Mouse (Mus musculus): Measurements from ENCODE around the gene Trpc7. TPM values are rescaled to one million over a fixed set of nuclear protein-coding genes. Genes with fewer than 3 reads are reported as not detected.

The Trpc7 gene
- polyA plus RNA-seq, 1 experiment from 2014 or later, result 0.05 TPM

GRCm38 (mm10) chr13:56758492-56758891 lies 137.3 kb downstream of the Trpc7 start:
- Histone ChIP-seq H3K4me1 (peaks cover 24% of the 10 kb centered on the region), H3K36me3 (no peaks in the 10 kb centered on the region), H3K4me3 (no peak overlapping the region), H3K9me3 (no peaks in the 10 kb centered on the region), H3K27me3 (peaks cover 55% of the 10 kb centered on the region), H3K27ac (no peak overlapping the region), H3K4me2 (replicated peaks) (no peak overlapping the region), H3K9ac (no peak overlapping the region)
- no peak for ATAC-seq (ENCODE audit: low FRiP score, low read depth)
- 33% methylated on average over 6 of the region's 6 CpGs for WGBS

GRCm38 (mm10) chr13:56757201-56757600 lies 138.6 kb downstream of the Trpc7 start:
- H3K4me2 ChIP-seq (replicated peaks), result 0 out of 2 replicates have a peak overlapping the region, but pooled peaks have one; percentile 3
- ATAC-seq (ENCODE audit: low FRiP score, low read depth), result no peak
- H3K9ac ChIP-seq, result no peak overlapping the region
- H3K27me3 ChIP-seq, result peaks cover 57% of the 10 kb centered on the region
- H3K36me3 ChIP-seq, result no peaks in the 10 kb centered on the region
- peaks cover 29% of the 10 kb centered on the region for H3K4me1 ChIP-seq
- H3K27ac ChIP-seq, result no peak overlapping the region
- H3K4me3 ChIP-seq, result no peak overlapping the region
- WGBS, result 32% methylated on average over 11 of the region's 12 CpGs
- no peaks in the 10 kb centered on the region for H3K9me3 ChIP-seq

- WGBS, result 59% methylated on average over 6 of the region's 6 CpGs
- Histone ChIP-seq H3K4me3 (no peak overlapping the region), H3K27me3 (peaks cover 60% of the 10 kb centered on the region), H3K9ac (no peak overlapping the region), H3K9me3 (no peaks in the 10 kb centered on the region), H3K4me2 (replicated peaks) (no peak overlapping the region), H3K4me1 (peaks cover 35% of the 10 kb centered on the region), H3K27ac (no peak overlapping the region), H3K36me3 (no peaks in the 10 kb centered on the region)
- ATAC-seq (ENCODE audit: low FRiP score, low read depth), result no peak
Measured at GRCm38 (mm10) chr13:56755871-56756270, 139.9 kb downstream of the Trpc7 start.

GRCm38 (mm10) chr13:56753192-56753951 lies 142.4 kb downstream of the Trpc7 start, which contains the start of gene Gm45623:
Gene Gm45623 (minus strand): TSS chr13:56753827.
- peak within 1 kb of the TSS; percentile 54 for H3K4me3 ChIP-seq
- no peaks in the 10 kb centered on the region for H3K36me3 ChIP-seq
- H3K4me1 ChIP-seq, result peaks cover 35% of the 10 kb centered on the region
- H3K9ac ChIP-seq, result peak within 1 kb of the TSS; percentile 67
- H3K9me3 ChIP-seq, result no peaks in the 10 kb centered on the region
- peaks cover 71% of the 10 kb centered on the region for H3K27me3 ChIP-seq
- H3K4me2 ChIP-seq (replicated peaks), result peak within 1 kb of the TSS; percentile 99
- no peak for ATAC-seq (ENCODE audit: low FRiP score, low read depth)
- WGBS, result under 1% methylated on average over 71 of the region's 71 CpGs
- no peak within 1 kb of the TSS for H3K27ac ChIP-seq

GRCm38 (mm10) chr13:56752474-56753191 lies 143.2 kb downstream of the Trpc7 start:
- under 1% methylated on average over 41 of the region's 41 CpGs for WGBS
- H3K27me3 ChIP-seq, result peaks cover 69% of the 10 kb centered on the region
- no peak; the same call in 1 of the 2 replicates for ATAC-seq (ENCODE audit: low FRiP score, low read depth)

GRCm38 (mm10) chr13:56751774-56752173 lies 144.0 kb downstream of the Trpc7 start:
- Histone ChIP-seq H3K4me3 (no peak overlapping the region), H3K27ac (no peak overlapping the region), H3K27me3 (peaks cover 69% of the 10 kb centered on the region), H3K9me3 (no peaks in the 10 kb centered on the region), H3K36me3 (no peaks in the 10 kb centered on the region), H3K9ac (no peak overlapping the region), H3K4me1 (peaks cover 25% of the 10 kb centered on the region), H3K4me2 (replicated peaks) (no peak overlapping the region)
- WGBS, result 28% methylated on average over 5 of the region's 5 CpGs
- ATAC-seq (ENCODE audit: low FRiP score, low read depth), result no peak

More at GRCm38 (mm10) chr13:56752474-56753191, 143.2 kb downstream of the Trpc7 start:
- Histone ChIP-seq H3K4me3 (peak overlapping the region; percentile 54), H3K9me3 (no peaks in the 10 kb centered on the region), H3K27ac (no peak overlapping the region), H3K4me2 (replicated peaks) (peak overlapping the region; percentile 99), H3K36me3 (no peaks in the 10 kb centered on the region), H3K9ac (peak overlapping the region; percentile 67), H3K4me1 (peaks cover 34% of the 10 kb centered on the region)

- no peak overlapping the region for H3K4me3 ChIP-seq
- H3K9me3 ChIP-seq, result no peaks in the 10 kb centered on the region
- peaks cover 46% of the 10 kb centered on the region for H3K27me3 ChIP-seq
- 79% methylated on average over 7 of the region's 7 CpGs for WGBS
- H3K4me2 ChIP-seq (replicated peaks), result no peak overlapping the region
- peaks cover 24% of the 10 kb centered on the region for H3K4me1 ChIP-seq
- H3K36me3 ChIP-seq, result peaks cover 1% of the 10 kb centered on the region
- no peak overlapping the region for H3K27ac ChIP-seq
- H3K9ac ChIP-seq, result no peak overlapping the region
- ATAC-seq (ENCODE audit: low FRiP score, low read depth), result no peak
Measured at GRCm38 (mm10) chr13:56749377-56749776, 146.4 kb downstream of the Trpc7 start.

- no peak for ATAC-seq (ENCODE audit: low FRiP score, low read depth)
- WGBS, result 59% methylated on average over 8 of the region's 8 CpGs
Measured at GRCm38 (mm10) chr13:56747554-56747953, 148.2 kb downstream of the Trpc7 start.

GRCm38 (mm10) chr13:56746739-56747532 lies 148.9 kb downstream of the Trpc7 start:
- H3K4me3 ChIP-seq, result no peak overlapping the region
- peaks cover 22% of the 10 kb centered on the region for H3K27me3 ChIP-seq
- peaks cover 6% of the 10 kb centered on the region; the same call in 1 of the 2 replicates for H3K4me1 ChIP-seq
- H3K27ac ChIP-seq, result no peak overlapping the region
- no peak overlapping the region for H3K9ac ChIP-seq
- no peak overlapping the region for H3K4me2 ChIP-seq (replicated peaks)
- ATAC-seq (ENCODE audit: low FRiP score, low read depth), result no peak
- H3K9me3 ChIP-seq, result no peaks in the 10 kb centered on the region
- 73% methylated on average over 10 of the region's 10 CpGs for WGBS
- H3K36me3 ChIP-seq, result peaks cover 9% of the 10 kb centered on the region

More at GRCm38 (mm10) chr13:56747554-56747953, 148.2 kb downstream of the Trpc7 start:
- no peaks in the 10 kb centered on the region for H3K9me3 ChIP-seq
- no peak overlapping the region for H3K4me2 ChIP-seq (replicated peaks)
- H3K27ac ChIP-seq, result no peak overlapping the region
- H3K27me3 ChIP-seq, result peaks cover 28% of the 10 kb centered on the region
- H3K9ac ChIP-seq, result no peak overlapping the region
- peaks cover 7% of the 10 kb centered on the region for H3K36me3 ChIP-seq
- no peak overlapping the region for H3K4me3 ChIP-seq
- peaks cover 12% of the 10 kb centered on the region for H3K4me1 ChIP-seq

GRCm38 (mm10) chr13:56742325-56742901 lies 153.4 kb downstream of the Trpc7 start:
- Histone ChIP-seq H3K27me3 (no peaks in the 10 kb centered on the region), H3K4me2 (replicated peaks) (no peak overlapping the region), H3K9me3 (no peaks in the 10 kb centered on the region), H3K4me1 (peaks cover 2% of the 10 kb centered on the region; the same call in 1 of the 2 replicates), H3K36me3 (peaks cover 48% of the 10 kb centered on the region), H3K27ac (no peak overlapping the region), H3K9ac (no peak overlapping the region), H3K4me3 (no peak overlapping the region)
- no peak for ATAC-seq (ENCODE audit: low FRiP score, low read depth)
- WGBS, result 92% methylated on average over 6 of the region's 6 CpGs

- peaks cover 54% of the 10 kb centered on the region for H3K36me3 ChIP-seq
- 86% methylated on average over 7 of the region's 7 CpGs for WGBS
- no peak for ATAC-seq (ENCODE audit: low FRiP score, low read depth)
Measured at GRCm38 (mm10) chr13:56741691-56742090, 154.1 kb downstream of the Trpc7 start.

More at GRCm38 (mm10) chr13:56741691-56742090, 154.1 kb downstream of the Trpc7 start:
- H3K9me3 ChIP-seq, result no peaks in the 10 kb centered on the region
- peaks cover 2% of the 10 kb centered on the region; the same call in 1 of the 2 replicates for H3K4me1 ChIP-seq
- no peak overlapping the region for H3K4me2 ChIP-seq (replicated peaks)
- no peaks in the 10 kb centered on the region for H3K27me3 ChIP-seq
- no peak overlapping the region for H3K27ac ChIP-seq
- no peak overlapping the region for H3K9ac ChIP-seq
- H3K4me3 ChIP-seq, result no peak overlapping the region

Measured in limb, embryonic 13.5 days (tissue).